Mouse (Mus musculus) intestine, postnatal 0 days (tissue): ENCODE data around the gene Aig1. TPM values are rescaled to one million over a fixed set of nuclear protein-coding genes. Genes with fewer than 3 reads are reported as not detected.

ENCODE experiments used
- ATAC-seq: fragments of 200-750 bp; cut with Nextera tagmentation; 2 replicates; pipeline ENCODE4 v1.8.0; 2017; ENCODE audit warnings: mild to moderate bottlenecking, moderate TSS enrichment, moderate library complexity
- H3K27ac ChIP-seq: fragments of 300-500 bp; sonication (generic); 2 replicates; pipeline ENCODE4 v1.5.1; 2014; ENCODE audit warnings: mild to moderate bottlenecking, low read depth, low read length, moderate library complexity
- H3K27me3 ChIP-seq: fragments of 300-500 bp; sonication (generic); replicated peaks from 2 replicates; pipeline ENCODE4 v1.6.1; 2014; ENCODE audit warnings: low read length, mixed read lengths; ENCODE audit not compliant: control insufficient read depth, insufficient read depth
- H3K36me3 ChIP-seq: fragments of 300-500 bp; sonication (generic); 2 replicates; pipeline ENCODE4 v1.6.1; 2014; ENCODE audit warnings: mild to moderate bottlenecking, moderate library complexity; ENCODE audit not compliant: control insufficient read depth, insufficient read depth
- H3K4me1 ChIP-seq: fragments of 300-500 bp; sonication (generic); replicated peaks from 2 replicates; pipeline ENCODE4 v1.6.1; 2014; ENCODE audit warnings: antibody characterized with exemption, low read length, mixed read lengths; ENCODE audit not compliant: control insufficient read depth, insufficient read depth
- H3K4me2 ChIP-seq: fragments of 300-500 bp; sonication (generic); replicated peaks from 2 replicates; pipeline ENCODE4 v1.6.1; 2014; ENCODE audit warnings: low read depth, mild to moderate bottlenecking, moderate library complexity
- H3K4me3 ChIP-seq: fragments of 300-500 bp; sonication (generic); 2 replicates; pipeline ENCODE4 v1.5.1; 2014; ENCODE audit warnings: low read depth, low read length
- H3K9ac ChIP-seq: fragments of 300-500 bp; sonication (generic); 2 replicates; pipeline ENCODE4 v1.6.1; 2014; ENCODE audit warnings: mild to moderate bottlenecking, low read depth, low read length
- H3K9me3 ChIP-seq: fragments of 300-500 bp; sonication (generic); 2 replicates; pipeline ENCODE4 v1.6.1; 2016; ENCODE audit warnings: mixed run types; ENCODE audit not compliant: control insufficient read depth
- CTCF ChIP-seq: sonication (generic); IDR thresholded peaks from 2 replicates; pipeline ENCODE4 v1.5.1; 2016; ENCODE audit warnings: low read depth, mild to moderate bottlenecking, control low read depth, antibody characterized with exemption, moderate library complexity
- WGBS: fragments of 180-500 bp; shearing (Covaris S2); extraction: QIAGEN DNeasy Blood & Tissue Kit; methylation state at CpG from one replicate; pipeline ENCODE4 v1.1.7; 2014; 5-methylcytosine and 5-hydroxymethylcytosine counted together
- polyA plus RNA-seq: library from polyadenylated mRNA; unstranded; fragments of >200 nt; fragmentation: Nextera tagmentation; extraction: Ambion mirVana; gene quantifications from 2 replicates; pipeline ENCODE4 v1.2.1, GENCODE M21; 2015

Gene Aig1
- polyA plus RNA-seq, 1 experiment from 2014 or later, result 88.3 TPM

GRCm38 (mm10) chr10:13882975-13883875 lies 14.4 kb upstream of the Aig1 start:
- Histone ChIP-seq H3K4me2 (peak overlapping the region; percentile 43), H3K9ac (no peak overlapping the region), H3K9me3 (no peaks in the 10 kb centered on the region), H3K27ac (peak overlapping the region; percentile 69; the same call in 1 of the 2 replicates), H3K27me3 (no peaks in the 10 kb centered on the region), H3K4me3 (no peak overlapping the region), H3K4me1 (no peaks in the 10 kb centered on the region), H3K36me3 (no peaks in the 10 kb centered on the region)
- peak; percentile 98 for ATAC-seq
- no peak for TF ChIP-seq CTCF
- WGBS, result 39% methylated on average over 10 of the region's 10 CpGs

DNA sequence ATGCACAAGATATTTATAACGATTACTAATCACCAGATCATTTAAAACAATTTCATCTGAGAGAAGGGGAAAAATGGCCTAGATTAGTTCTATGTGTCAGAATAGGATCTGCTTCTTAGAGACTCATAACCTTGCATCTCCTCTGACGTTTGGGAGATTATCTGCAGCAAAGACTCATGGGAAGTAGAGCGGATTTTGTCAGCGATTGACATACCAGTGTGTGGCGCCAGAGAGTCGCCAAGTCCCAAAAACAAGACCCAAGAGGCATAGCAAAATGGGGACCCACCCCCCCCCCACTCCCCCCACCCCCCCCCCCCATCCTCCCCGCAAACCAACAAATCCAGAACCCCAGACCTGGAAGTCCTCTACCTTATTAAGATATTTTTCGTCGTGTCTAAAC lies 13.7 kb upstream of the Aig1 start:
- Histone ChIP-seq H3K9ac (no peak overlapping the region), H3K4me1 (no peaks in the 10 kb centered on the region), H3K27me3 (no peaks in the 10 kb centered on the region), H3K4me2 (peak overlapping the region; percentile 43), H3K9me3 (no peaks in the 10 kb centered on the region), H3K27ac (peak overlapping the region; percentile 69; the same call in 1 of the 2 replicates), H3K36me3 (no peaks in the 10 kb centered on the region), H3K4me3 (no peak overlapping the region)
- ATAC-seq, result no peak
- WGBS, result 72% methylated on average over 9 of the region's 9 CpGs
- TF ChIP-seq CTCF, result peak; percentile 47

GRCm38 (mm10) chr10:13878696-13879095 lies 9.9 kb upstream of the Aig1 start:
- no peaks in the 10 kb centered on the region for H3K27me3 ChIP-seq
- H3K27ac ChIP-seq, result no peak overlapping the region
- no peaks in the 10 kb centered on the region for H3K4me1 ChIP-seq
- 83% methylated on average over 4 of the region's 4 CpGs for WGBS
- H3K4me3 ChIP-seq, result no peak overlapping the region
- no peak overlapping the region for H3K9ac ChIP-seq
- no peak overlapping the region for H3K4me2 ChIP-seq
- no peak for ATAC-seq
- TF ChIP-seq CTCF, result no peak
- no peaks in the 10 kb centered on the region for H3K9me3 ChIP-seq
- no peaks in the 10 kb centered on the region for H3K36me3 ChIP-seq

GRCm38 (mm10) chr10:13875038-13875420 lies 6.2 kb upstream of the Aig1 start:
- H3K9me3 ChIP-seq, result no peaks in the 10 kb centered on the region
- WGBS, result 58% methylated on average over 4 of the region's 4 CpGs
- ATAC-seq, result no peak
- no peak for TF ChIP-seq CTCF
- no peaks in the 10 kb centered on the region for H3K27me3 ChIP-seq
- H3K4me3 ChIP-seq, result no peak overlapping the region
- no peak overlapping the region for H3K27ac ChIP-seq
- H3K4me1 ChIP-seq, result no peaks in the 10 kb centered on the region
- no peak overlapping the region for H3K9ac ChIP-seq
- H3K4me2 ChIP-seq, result no peak overlapping the region
- H3K36me3 ChIP-seq, result no peaks in the 10 kb centered on the region

- peak; percentile 47 for ATAC-seq
- no peak overlapping the region for H3K9ac ChIP-seq
- no peak overlapping the region for H3K4me2 ChIP-seq
- no peaks in the 10 kb centered on the region for H3K9me3 ChIP-seq
- no peak overlapping the region for H3K4me3 ChIP-seq
- H3K36me3 ChIP-seq, result no peaks in the 10 kb centered on the region
- TF ChIP-seq CTCF, result no peak
- H3K27ac ChIP-seq, result no peak overlapping the region
- WGBS, result 54% methylated on average over 10 of the region's 10 CpGs
- no peaks in the 10 kb centered on the region for H3K4me1 ChIP-seq
- no peaks in the 10 kb centered on the region for H3K27me3 ChIP-seq
Observed at GRCm38 (mm10) chr10:13874301-13875037, 5.7 kb upstream of the Aig1 start.

- Histone ChIP-seq H3K4me2 (no peak overlapping the region), H3K9me3 (no peaks in the 10 kb centered on the region), H3K9ac (no peak overlapping the region), H3K27ac (no peak overlapping the region), H3K27me3 (no peaks in the 10 kb centered on the region), H3K36me3 (no peaks in the 10 kb centered on the region), H3K4me3 (no peak overlapping the region), H3K4me1 (peaks cover 8% of the 10 kb centered on the region)
- no peak for ATAC-seq
- WGBS, result 84% methylated on average over 3 of the region's 3 CpGs
- TF ChIP-seq CTCF, result peak; percentile 31; the same call in 1 of the 2 replicates
Observed at GRCm38 (mm10) chr10:13870531-13870930, 1.8 kb upstream of the Aig1 start.
